Mouse (Mus musculus) heart, postnatal 0 days (tissue): Measurements from ENCODE around the gene BC035947.

Experiments
- CTCF ChIP-seq: IDR thresholded peaks from 2 replicates; pipeline ENCODE4 v1.5.1; 2016; ENCODE audit warnings: antibody characterized with exemption, control low read depth, low read depth
- EP300 ChIP-seq: IDR thresholded peaks from 2 replicates; pipeline ENCODE4 v1.6.1; 2016; ENCODE audit warnings: antibody characterized with exemption, low read depth

DNA sequence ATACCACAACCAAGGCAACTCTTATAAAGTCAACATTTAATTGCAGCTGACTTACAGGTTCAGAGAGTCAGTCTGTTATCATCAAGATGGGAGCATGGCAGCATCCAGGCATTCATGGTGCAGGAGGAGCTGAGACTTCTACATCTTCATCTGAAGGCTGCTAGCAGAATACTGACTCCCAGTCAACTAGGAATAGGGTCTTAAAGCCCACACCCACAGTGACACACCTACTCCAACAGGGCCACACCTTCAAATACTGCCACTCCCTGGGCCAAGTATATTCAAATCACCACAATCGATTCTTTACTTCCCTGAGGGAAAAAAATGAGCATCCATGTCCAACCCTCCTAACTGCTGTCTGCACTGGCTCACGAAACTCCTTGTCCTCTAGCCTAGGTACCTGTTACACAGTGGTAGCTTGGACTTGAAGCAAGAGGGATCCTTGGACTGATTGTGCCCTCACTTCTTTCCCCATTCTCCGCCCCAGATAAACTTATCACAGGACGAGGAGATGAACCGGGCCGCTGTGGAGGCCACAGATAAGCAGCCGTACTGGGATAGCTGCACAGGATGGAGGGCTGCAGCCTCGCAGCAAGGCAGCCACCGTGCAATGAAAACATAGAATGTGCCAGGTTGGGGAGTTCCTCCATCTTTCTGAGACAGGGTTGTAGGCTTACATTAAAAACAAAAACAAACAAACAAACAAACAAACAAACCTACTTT, 22.6 kb upstream of the BC035947 start:
- TF ChIP-seq CTCF (no peak), EP300 (no peak)
